Mouse (Mus musculus): ENCODE measurements around the gene Olfr924. TPM values are rescaled to one million over a fixed set of nuclear protein-coding genes. Genes with fewer than 3 reads are reported as not detected.

Gene Olfr924
- polyA plus RNA-seq, 1 experiment from 2014 or later: not detected

GRCm38 (mm10) chr9:38876826-38877225 lies 32.6 kb downstream of the Olfr924 start, which contains the start of gene Olfr926:
TSS of gene Olfr926 (plus strand) at chr9:38877126.
- no peak for DNase-seq (ENCODE audit: low spot score)
- Histone ChIP-seq H3K4me1 (ENCODE audit: control insufficient read depth, insufficient read depth, low read length) (no peaks in the 10 kb centered on the region), H3K4me3 (ENCODE audit: low read depth, low read length) (no peak within 1 kb of the TSS), H3K9ac (replicated peaks; ENCODE audit: low read length) (no peak within 1 kb of the TSS), H3K27ac (replicated peaks; ENCODE audit: low read depth, low read length) (no peak within 1 kb of the TSS), H3K9me3 (replicated peaks; ENCODE audit: control insufficient read depth, low read length) (no peaks in the 10 kb centered on the region), H3K27me3 (ENCODE audit: control insufficient read depth, insufficient read depth, low read length) (no peaks in the 10 kb centered on the region), H3K4me2 (ENCODE audit: low read depth, low read length) (no peak within 1 kb of the TSS), H3K36me3 (replicated peaks; ENCODE audit: control insufficient read depth, insufficient read depth, low read depth, low read length) (no peaks in the 10 kb centered on the region)
- 81% methylated on average over 2 of the region's 2 CpGs for WGBS
- ATAC-seq (replicated peaks; ENCODE audit: insufficient number of reproducible peaks, low FRiP score, low TSS enrichment, low read depth): no peak

Other genes starting within 250 kb of the Olfr924 start
- gene Olfr914, start 239.3 kb upstream of the Olfr924 start, polyA plus RNA-seq (2014; fragmentation: Nextera tagmentation; extraction: Ambion mirVana): not detected in 2 replicates
- gene Olfr916, start 184.6 kb upstream of the Olfr924 start, polyA plus RNA-seq (2014; fragmentation: Nextera tagmentation; extraction: Ambion mirVana): not detected in 2 replicates
- not detected in 2 replicates for gene Olfr917, start 178.6 kb upstream of the Olfr924 start, polyA plus RNA-seq (2014; fragmentation: Nextera tagmentation; extraction: Ambion mirVana)
- not detected in 2 replicates for gene Olfr918, start 169.8 kb upstream of the Olfr924 start, polyA plus RNA-seq (2014; fragmentation: Nextera tagmentation; extraction: Ambion mirVana)
- not detected in 2 replicates for gene Olfr919, start 140.8 kb upstream of the Olfr924 start, polyA plus RNA-seq (2014; fragmentation: Nextera tagmentation; extraction: Ambion mirVana)
- gene Vwa5a, start 126.2 kb upstream of the Olfr924 start, polyA plus RNA-seq (2014; fragmentation: Nextera tagmentation; extraction: Ambion mirVana): 11.5 and 13.6 TPM in 2 replicates
- not detected in 2 replicates for gene Olfr920, start 92.2 kb upstream of the Olfr924 start, polyA plus RNA-seq (2014; fragmentation: Nextera tagmentation; extraction: Ambion mirVana)
- not detected in 2 replicates for gene Olfr921, start 71.4 kb upstream of the Olfr924 start, polyA plus RNA-seq (2014; fragmentation: Nextera tagmentation; extraction: Ambion mirVana)
- gene Olfr922, start 29.8 kb upstream of the Olfr924 start, polyA plus RNA-seq (2014; fragmentation: Nextera tagmentation; extraction: Ambion mirVana): not detected in 2 replicates
- gene Olfr923, start 17.9 kb upstream of the Olfr924 start, polyA plus RNA-seq (2014; fragmentation: Nextera tagmentation; extraction: Ambion mirVana): not detected in 2 replicates
- not detected in 2 replicates for gene Olfr26, start 10.6 kb downstream of the Olfr924 start, polyA plus RNA-seq (2014; fragmentation: Nextera tagmentation; extraction: Ambion mirVana)
- gene Olfr926, start 32.7 kb downstream of the Olfr924 start, polyA plus RNA-seq (2014; fragmentation: Nextera tagmentation; extraction: Ambion mirVana): not detected in 2 replicates
- gene Olfr930, start 85.4 kb downstream of the Olfr924 start, polyA plus RNA-seq (2014; fragmentation: Nextera tagmentation; extraction: Ambion mirVana): not detected in 2 replicates
- gene Olfr933, start 127.9 kb downstream of the Olfr924 start, polyA plus RNA-seq (2014; fragmentation: Nextera tagmentation; extraction: Ambion mirVana): not detected in 2 replicates
- gene Olfr934, start 143.9 kb downstream of the Olfr924 start, polyA plus RNA-seq (2014; fragmentation: Nextera tagmentation; extraction: Ambion mirVana): not detected in 2 replicates
- gene Olfr935, start 155.2 kb downstream of the Olfr924 start, polyA plus RNA-seq (2014; fragmentation: Nextera tagmentation; extraction: Ambion mirVana): not detected in 2 replicates
- gene Olfr146, start 178.9 kb downstream of the Olfr924 start, polyA plus RNA-seq (2014; fragmentation: Nextera tagmentation; extraction: Ambion mirVana): not detected in 2 replicates
- gene Olfr937, start 220.5 kb downstream of the Olfr924 start, polyA plus RNA-seq (2014; fragmentation: Nextera tagmentation; extraction: Ambion mirVana): not detected in 2 replicates
- gene Olfr938, start 234.4 kb downstream of the Olfr924 start, polyA plus RNA-seq (2014; fragmentation: Nextera tagmentation; extraction: Ambion mirVana): not detected in 2 replicates